11 mouse cellular contexts compared by ENCODE assay signal in the genomic region with DNA sequence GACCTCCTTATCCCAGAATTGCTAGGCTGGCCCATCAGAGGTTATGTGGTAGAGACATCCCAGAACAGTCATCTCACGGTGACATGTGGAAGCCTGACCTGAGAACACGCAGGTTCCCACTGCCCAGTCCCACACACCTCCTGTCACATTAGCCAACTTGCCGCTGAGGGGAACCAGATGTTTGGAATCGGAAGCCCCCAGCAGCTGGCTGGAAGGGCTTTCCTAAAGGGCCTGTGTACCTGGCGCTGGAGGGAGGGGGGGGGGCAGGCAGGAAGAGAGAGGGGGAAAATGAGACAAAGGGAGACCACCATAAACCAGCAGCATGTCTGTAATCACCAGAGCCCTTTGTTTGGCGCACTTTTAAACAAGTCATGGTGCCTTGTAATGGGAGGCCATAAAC. TPM values are rescaled to one million over a fixed set of nuclear protein-coding genes. Genes with fewer than 3 reads are reported as not detected.
DNase-seq lines count a peak whose midpoint lies in the region; ATAC-seq and TF ChIP-seq lines count a peak whose summit lies in the region.
"Had no signal": no experiment of that assay in that cellular context is flagged by ENCODE, and none has a peak within 500 bp of the region (broad histone marks: within the 10 kb centered on the region; RNA-seq: fewer than 3 reads in every experiment).

No protein-coding gene starts in this region.

- no peaks in the 10 kb centered on the region for H3K36me3 ChIP-seq in heart, embryonic 10.5 days
- no peaks in the 10 kb centered on the region for H3K36me3 ChIP-seq in ES-E14 (ENCODE audit: control insufficient read depth, insufficient read depth, low read length, poor library complexity, severe bottlenecking)
- no peaks in the 10 kb centered on the region for H3K36me3 ChIP-seq in hindbrain, embryonic 13.5 days

- intact Hi-C loops in gastrocnemius, adult 2 months (cut with DNase I), result no loop called here

- H3K27me3 ChIP-seq in heart, embryonic 10.5 days (ENCODE audit: insufficient read depth, poor library complexity, severe bottlenecking), result no peaks in the 10 kb centered on the region
- peaks cover 21% of the 10 kb centered on the region for H3K27me3 ChIP-seq in hindbrain, embryonic 13.5 days

- no peak for TF ChIP-seq CTCF in gastrocnemius, adult 2 months (IDR thresholded peaks at IDR 0.05)
- no peak for TF ChIP-seq CTCF in layer of hippocampus, adult 2 months (conservative IDR thresholded peaks at IDR 0.05)

- 12% methylated on average over 6 of the region's 6 CpGs for WGBS in heart, embryonic 10.5 days
- 27% methylated on average over 6 of the region's 6 CpGs for whole genome bisulfite sequencing in hindbrain, embryonic 13.5 days

- no peak for DNase-seq in heart, embryonic 10.5 days (ENCODE audit: low spot score)
- DNase-seq in heart, adult 11 months, result no peak
- DNase-seq in ES-E14 (ENCODE audit: low read depth, low spot score), result no peak
- peak; percentile 34 for DNase-seq in mesoderm, embryonic 11.5 days (ENCODE audit: low read depth, low spot score)
- no peak for DNase-seq in gastrocnemius, adult 2 months
- DNase-seq in layer of hippocampus, adult 2 months (ENCODE audit: low spot score in 2 of 2), result no peak
- DNase-seq in adrenal gland, postnatal 14 days, result no peak
- DNase-seq: cerebellum, postnatal 25 days; kidney, adult 11 months had no signal

- H3K27ac ChIP-seq in heart, embryonic 10.5 days, result peak overlapping the region; percentile 69; the same call in 1 of the 2 replicates
- H3K27ac ChIP-seq in ES-E14 (ENCODE audit: insufficient read depth, low read depth, low read length, poor library complexity, severe bottlenecking), result peak overlapping the region; percentile 78
- no peak overlapping the region for H3K27ac ChIP-seq in hindbrain, embryonic 13.5 days
- H3K27ac ChIP-seq in gastrocnemius, adult 2 months, result no peak overlapping the region
- no peak overlapping the region for H3K27ac ChIP-seq in layer of hippocampus, adult 2 months

- H3K4me2 ChIP-seq in hindbrain, embryonic 13.5 days, result peak overlapping the region; percentile 60

- H3K9me3 ChIP-seq in heart, embryonic 10.5 days, result no peaks in the 10 kb centered on the region
- H3K9me3 ChIP-seq in ES-E14 (ENCODE audit: control insufficient read depth, insufficient read depth, low read depth, low read length), result no peaks in the 10 kb centered on the region
- no peaks in the 10 kb centered on the region for H3K9me3 ChIP-seq in hindbrain, embryonic 13.5 days

- in situ Hi-C loops in ES-E14 (cut with MboI; ENCODE audit: low sequenced_read_pairs in 2 of 2, unreplicated experiment in 2 of 2), result loop anchor here in 1 of 2 experiments (10.0 kb wide), 1 partner anchor 395 kb away; no protein-coding TSS in a partner anchor

- H3K9ac ChIP-seq in ES-E14 (ENCODE audit: insufficient read depth, low read depth, low read length, poor library complexity, severe bottlenecking), result peak overlapping the region; percentile 45; the same call in 1 of the 2 replicates
- peak overlapping the region; percentile 63 for H3K9ac ChIP-seq in hindbrain, embryonic 13.5 days

- H3K4me3 ChIP-seq in heart, embryonic 10.5 days, result peak overlapping the region; percentile 60
- peak overlapping the region; percentile 30 to 60; a peak in 3 of 4 replicates for H3K4me3 ChIP-seq in ES-E14 (ENCODE audit: insufficient read depth in 1 of 2, low read depth in 1 of 2, low read length in 2 of 2, poor library complexity in 1 of 2, severe bottlenecking in 1 of 2)
- H3K4me3 ChIP-seq in hindbrain, embryonic 13.5 days, result peak overlapping the region; percentile 32
- no peak overlapping the region; the same call in 1 of the 2 replicates for H3K4me3 ChIP-seq in gastrocnemius, adult 2 months
- no peak overlapping the region for H3K4me3 ChIP-seq in layer of hippocampus, adult 2 months
- H3K4me3 ChIP-seq: megakaryocyte, embryonic 14.5 days had no signal

- ATAC-seq in hindbrain, embryonic 13.5 days (ENCODE audit: low FRiP score), result no peak

- H3K4me1 ChIP-seq in heart, embryonic 10.5 days, result peaks cover 19% of the 10 kb centered on the region
- H3K4me1 ChIP-seq in ES-E14 (ENCODE audit: control insufficient read depth in 2 of 2, insufficient read depth in 2 of 2, low read length in 2 of 2, poor library complexity in 1 of 2), result peaks cover 3 to 12% of the 10 kb centered on the region in 2 experiments; a peak in 2 of 4 replicates
- peaks cover 15% of the 10 kb centered on the region for H3K4me1 ChIP-seq in hindbrain, embryonic 13.5 days (replicated peaks)

TF ChIP-seq in ES-E14, 5 proteins besides CTCF, POLR2A, EP300 and RAD21:
- TF ChIP-seq ZC3H11A (IDR thresholded peaks at IDR 0.05; ENCODE audit: borderline replicate concordance, low read depth, low read length) (no peak), ZNF384 (IDR thresholded peaks at IDR 0.05; ENCODE audit: low read depth, low read length) (no peak), HCFC1 (IDR thresholded peaks at IDR 0.05; ENCODE audit: borderline replicate concordance, insufficient read depth, low read length) (no peak), CHD2 (IDR thresholded peaks at IDR 0.05; ENCODE audit: low read depth, low read length) (no peak), MAFK (IDR thresholded peaks at IDR 0.05; ENCODE audit: insufficient read depth, low read depth, low read length) (no peak)

RNA-seq across cellular contexts. Expression of a gene that starts 28.6 kb away (rescaled TPM):
- polyA plus RNA-seq in heart, embryonic 10.5 days (2016; fragmentation: Nextera tagmentation; extraction: Ambion mirVana), result 102 and 125 TPM in 2 replicates
- 72.3 and 80.4 TPM in 2 replicates for total RNA-seq in ES-E14 (2012; rRNA removed)
- polyA plus RNA-seq in hindbrain, embryonic 13.5 days (2015; fragmentation: Nextera tagmentation; extraction: Ambion mirVana), result 99.5 and 102 TPM in 2 replicates
- 10 to 100 TPM; 25.7 to 31.9 TPM for total RNA-seq in gastrocnemius, adult 2 months (2021)
- total RNA-seq in layer of hippocampus, adult 2 months (2021), result 10 to 100 TPM; 23.3 to 24.7 TPM
- total RNA-seq in adrenal gland, postnatal 14 days (2021), result 32.3 and 34.8 TPM in 2 replicates

RNA-seq across cellular contexts. Expression of a gene that starts 43.7 kb away (rescaled TPM):
- polyA plus RNA-seq in heart, embryonic 10.5 days (2016; fragmentation: Nextera tagmentation; extraction: Ambion mirVana), result 20.6 and 22.2 TPM in 2 replicates
- 16.1 and 17.9 TPM in 2 replicates for total RNA-seq in ES-E14 (2012; rRNA removed)
- 24.7 and 26.5 TPM in 2 replicates for polyA plus RNA-seq in hindbrain, embryonic 13.5 days (2015; fragmentation: Nextera tagmentation; extraction: Ambion mirVana)
- total RNA-seq in gastrocnemius, adult 2 months (2021), result 10 to 100 TPM; 23.0 to 25.9 TPM
- total RNA-seq in layer of hippocampus, adult 2 months (2021), result 10 to 100 TPM; 20.1 to 20.3 TPM
- total RNA-seq in adrenal gland, postnatal 14 days (2021), result 28.5 and 31.7 TPM in 2 replicates

Comparison
In these comparisons a context has a peak if more than half of its experiments do, and no peak if none do; other contexts are left out.
1. H3K27ac ChIP-seq: peak in heart, embryonic 10.5 days (single experiment) and ES-E14 (single experiment); none in hindbrain, embryonic 13.5 days (single experiment), gastrocnemius, adult 2 months (single experiment) and layer of hippocampus, adult 2 months (single experiment).
2. H3K4me3 ChIP-seq: peak in heart, embryonic 10.5 days (single experiment), ES-E14 (2 of 2) and hindbrain, embryonic 13.5 days (single experiment); none in gastrocnemius, adult 2 months (single experiment) and layer of hippocampus, adult 2 months (single experiment).